ENCODE assay signal across 8 mouse cellular contexts in the genomic region with DNA sequence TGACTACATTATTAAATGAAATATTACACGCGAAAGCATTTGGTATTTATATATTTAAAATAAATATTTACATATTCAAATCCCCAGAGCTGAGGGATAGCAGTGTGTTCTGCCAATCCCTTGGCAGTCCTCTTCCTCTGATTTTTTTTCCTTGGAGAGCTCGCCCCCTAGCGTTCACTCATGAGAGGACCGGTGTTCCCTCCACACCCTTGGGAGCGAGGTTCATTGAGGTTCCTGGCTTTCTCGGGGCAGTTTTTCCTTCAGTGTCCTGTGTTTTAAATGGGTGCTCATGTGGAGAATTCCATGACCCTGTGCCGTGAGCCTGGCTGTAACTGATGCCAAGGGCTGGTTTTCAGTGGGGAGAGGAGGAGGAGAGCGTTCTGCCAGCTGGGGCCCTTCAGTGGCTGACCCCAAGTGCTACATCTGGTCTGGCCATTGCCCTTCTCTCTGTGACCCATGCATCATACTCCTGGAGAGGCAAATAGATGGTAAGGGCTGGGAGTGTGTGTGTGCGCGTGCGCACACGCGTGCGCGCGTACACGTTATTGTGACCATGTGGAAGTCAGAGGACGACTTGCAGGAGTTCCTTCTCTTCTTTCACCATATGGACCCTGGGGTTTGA. TPM values are rescaled to one million over a fixed set of nuclear protein-coding genes. Genes with fewer than 3 reads are reported as not detected.
DNase-seq lines count a peak whose midpoint lies in the region; ATAC-seq lines count a peak whose summit lies in the region.

No protein-coding gene starts in this region.

- no peak for ATAC-seq in kidney, embryonic 16.5 days (ENCODE audit: low FRiP score, low TSS enrichment)
- ATAC-seq in limb, embryonic 11.5 days (ENCODE audit: insufficient number of reproducible peaks, low FRiP score, low TSS enrichment, low read depth), result no peak

- peak; percentile 63 for DNase-seq in kidney, adult 11 months
- peak; percentile 70 to 84 for DNase-seq in cerebellum, postnatal 4 days (ENCODE audit: low spot score in 2 of 2)
- peak; percentile 43 to 48 for DNase-seq in gastrocnemius, adult 8-10 months (ENCODE audit: low spot score in 2 of 2)
- DNase-seq in kidney, adult 8-10 months, result peak; percentile 69 to 82
- peak; percentile 85 for DNase-seq in limb, embryonic 11.5 days (ENCODE audit: low spot score)
- DNase-seq in naive thymus-derived CD4-positive, alpha-beta T cell, adult 2 months (ENCODE audit: low read depth), result peak; percentile 49
- DNase-seq in splenic B cell, adult 2 months (ENCODE audit: low read depth, low spot score), result peak; percentile 56

- H3K4me2 ChIP-seq in kidney, embryonic 16.5 days (replicated peaks; ENCODE audit: low read depth, low read length), result no peak overlapping the region
- no peak overlapping the region for H3K4me2 ChIP-seq in limb, embryonic 11.5 days (ENCODE audit: low read depth, severe bottlenecking)

- 0 out of 2 replicates have a peak, but pooled peaks cover 3% of the 10 kb centered on the region for H3K9me3 ChIP-seq in kidney, embryonic 16.5 days (ENCODE audit: low read length)
- H3K9me3 ChIP-seq in limb, embryonic 11.5 days (ENCODE audit: control insufficient read depth, low read length), result no peaks in the 10 kb centered on the region

- no peak overlapping the region for H3K4me3 ChIP-seq in kidney, embryonic 16.5 days (ENCODE audit: low read length)
- H3K4me3 ChIP-seq in limb, embryonic 11.5 days (ENCODE audit: low read depth, low read length), result no peak overlapping the region

- no peaks in the 10 kb centered on the region for H3K36me3 ChIP-seq in kidney, embryonic 16.5 days (ENCODE audit: insufficient read depth, low read length)
- H3K36me3 ChIP-seq in limb, embryonic 11.5 days (ENCODE audit: control insufficient read depth, insufficient read depth, low read length), result no peaks in the 10 kb centered on the region
- H3K36me3 ChIP-seq in splenic B cell, adult 2 months (ENCODE audit: control insufficient read depth, insufficient read depth, low read length, poor library complexity, severe bottlenecking), result no peaks in the 10 kb centered on the region

- 46% methylated on average over 19 of the region's 19 CpGs for WGBS in kidney, embryonic 16.5 days
- WGBS in limb, embryonic 11.5 days, result 49% methylated on average over 19 of the region's 19 CpGs

- peaks cover 13% of the 10 kb centered on the region; the same call in 1 of the 2 replicates for H3K4me1 ChIP-seq in kidney, embryonic 16.5 days (ENCODE audit: insufficient read depth, low read length)
- 0 out of 2 replicates have a peak, but pooled peaks cover 3% of the 10 kb centered on the region for H3K4me1 ChIP-seq in limb, embryonic 11.5 days (ENCODE audit: control insufficient read depth, insufficient read depth, low read length)

- peaks cover 3% of the 10 kb centered on the region; the same call in 1 of the 2 replicates for H3K27me3 ChIP-seq in kidney, embryonic 16.5 days (ENCODE audit: insufficient read depth, low read length)
- no peaks in the 10 kb centered on the region for H3K27me3 ChIP-seq in limb, embryonic 11.5 days (ENCODE audit: control insufficient read depth, insufficient read depth, low read length)
- H3K27me3 ChIP-seq in splenic B cell, adult 2 months (ENCODE audit: control insufficient read depth, insufficient read depth, low read length, poor library complexity, severe bottlenecking), result no peaks in the 10 kb centered on the region

- H3K27ac ChIP-seq in kidney, embryonic 16.5 days (ENCODE audit: low read length), result no peak overlapping the region
- no peak overlapping the region for H3K27ac ChIP-seq in limb, embryonic 11.5 days (replicated peaks; ENCODE audit: low read depth, low read length)

- H3K9ac ChIP-seq in kidney, embryonic 16.5 days (replicated peaks; ENCODE audit: low read length), result no peak overlapping the region
- no peak overlapping the region for H3K9ac ChIP-seq in limb, embryonic 11.5 days (ENCODE audit: low read length)

RNA-seq across cellular contexts. Expression of a gene that starts 7.5 kb away (rescaled TPM):
- 0.92 and 1.2 TPM in 2 replicates for polyA plus RNA-seq in kidney, embryonic 16.5 days (2015; fragmentation: Nextera tagmentation; extraction: Ambion mirVana)
- not detected for total RNA-seq in gastrocnemius, adult 8-10 months (2022)
- 2.8 and 3.1 TPM in 2 replicates for polyA plus RNA-seq in limb, embryonic 11.5 days (2014; fragmentation: Nextera tagmentation; extraction: Ambion mirVana)

RNA-seq across cellular contexts. Expression of a gene that starts 29.2 kb away (rescaled TPM):
- 0.12 TPM in 1 of 2 replicates, not detected in the other for polyA plus RNA-seq in kidney, embryonic 16.5 days (2015; fragmentation: Nextera tagmentation; extraction: Ambion mirVana)
- total RNA-seq in gastrocnemius, adult 8-10 months (2022), result not detected
- 0.52 and 0.67 TPM in 2 replicates for polyA plus RNA-seq in limb, embryonic 11.5 days (2014; fragmentation: Nextera tagmentation; extraction: Ambion mirVana)

RNA-seq across cellular contexts. Expression of a gene that starts 34.2 kb away (rescaled TPM):
- 0.79 and 0.86 TPM in 2 replicates for polyA plus RNA-seq in kidney, embryonic 16.5 days (2015; fragmentation: Nextera tagmentation; extraction: Ambion mirVana)
- total RNA-seq in gastrocnemius, adult 8-10 months (2022), result not detected
- 0.06 TPM in 1 of 2 replicates, not detected in the other for polyA plus RNA-seq in limb, embryonic 11.5 days (2014; fragmentation: Nextera tagmentation; extraction: Ambion mirVana)

RNA-seq across cellular contexts. Expression of a gene that starts 57.1 kb away (rescaled TPM):
- polyA plus RNA-seq in kidney, embryonic 16.5 days (2015; fragmentation: Nextera tagmentation; extraction: Ambion mirVana), result 10.7 and 11.8 TPM in 2 replicates
- total RNA-seq in gastrocnemius, adult 8-10 months (2022), result under 1 TPM; 0.27 to 0.81 (median 0.37) TPM
- 0.58 and 0.99 TPM in 2 replicates for polyA plus RNA-seq in limb, embryonic 11.5 days (2014; fragmentation: Nextera tagmentation; extraction: Ambion mirVana)
